Mouse (Mus musculus) brain, embryonic 18.5 days (tissue): Measurements from ENCODE around the gene Sae1.
A peak's percentile ranks its signal among the peaks of the same experiment; 100 is the strongest.

Experiments used
- DNase-seq: peaks from one replicate; pipeline ENCODE4 v3.0.0-alpha.2; 2012; ENCODE audit warnings: low read depth, low spot score

Gene Sae1

DNA sequence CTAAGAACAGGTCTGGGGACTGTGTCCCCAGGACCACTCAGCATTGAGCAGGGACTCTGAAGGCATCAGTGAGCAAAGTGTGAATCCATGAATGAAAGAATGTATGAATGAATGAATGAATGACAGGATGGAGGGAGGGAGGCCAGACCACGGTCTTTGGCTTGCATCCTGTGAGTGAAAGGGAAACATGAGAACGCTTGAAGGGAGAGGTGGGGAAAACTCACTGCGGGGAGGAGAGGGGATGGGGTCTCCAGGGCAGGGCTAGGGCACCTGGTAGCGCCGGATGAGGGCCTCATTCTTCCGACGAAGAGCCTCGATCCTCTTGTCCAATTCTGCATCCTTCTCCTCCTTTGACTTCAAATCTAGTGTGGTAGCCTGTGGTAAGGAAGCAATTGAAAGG is 103.6 kb downstream of the Sae1 start:
- no peak for DNase-seq

DNA sequence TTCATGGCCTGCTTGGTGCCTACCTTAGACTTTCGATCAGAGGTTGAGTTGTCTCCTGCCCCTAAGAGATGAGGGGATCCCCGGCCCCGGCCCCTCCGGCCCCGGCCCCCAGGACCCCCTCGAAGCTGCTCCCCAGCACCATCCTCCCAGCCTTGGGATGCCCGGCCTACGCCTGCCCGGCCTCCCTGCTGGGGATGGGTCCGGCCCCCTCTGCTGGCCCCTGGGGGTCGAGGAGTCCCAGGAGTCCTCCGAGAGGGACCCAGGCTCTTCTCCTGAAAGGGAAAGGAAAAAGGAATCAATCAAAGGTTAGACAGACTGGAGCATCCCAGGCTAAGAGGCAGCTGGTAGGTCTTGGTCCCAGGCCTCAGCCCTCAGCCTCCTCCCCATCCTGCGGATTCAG is 105.3 kb downstream of the Sae1 start:
- DNase-seq = no peak

DNA sequence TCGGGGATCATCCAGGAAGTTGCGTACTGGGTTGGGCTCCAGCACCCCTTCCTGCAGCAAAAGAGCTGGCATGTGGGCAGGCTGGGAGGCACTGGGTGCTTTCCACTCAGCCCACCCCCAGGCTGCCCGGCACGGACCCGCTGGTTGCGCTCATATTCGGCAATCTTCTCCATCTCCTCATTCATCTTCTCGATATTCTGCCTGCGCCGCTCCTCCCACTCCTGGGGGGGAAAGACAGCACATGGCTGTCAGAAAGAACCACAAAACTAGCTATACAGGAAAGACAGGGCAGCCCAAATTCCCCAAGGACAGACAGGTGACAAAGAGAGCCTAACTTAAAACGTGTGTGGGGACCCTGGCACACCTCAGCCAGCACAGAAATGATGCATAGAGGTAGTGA is 106.9 kb downstream of the Sae1 start:
- no peak for DNase-seq

DNA sequence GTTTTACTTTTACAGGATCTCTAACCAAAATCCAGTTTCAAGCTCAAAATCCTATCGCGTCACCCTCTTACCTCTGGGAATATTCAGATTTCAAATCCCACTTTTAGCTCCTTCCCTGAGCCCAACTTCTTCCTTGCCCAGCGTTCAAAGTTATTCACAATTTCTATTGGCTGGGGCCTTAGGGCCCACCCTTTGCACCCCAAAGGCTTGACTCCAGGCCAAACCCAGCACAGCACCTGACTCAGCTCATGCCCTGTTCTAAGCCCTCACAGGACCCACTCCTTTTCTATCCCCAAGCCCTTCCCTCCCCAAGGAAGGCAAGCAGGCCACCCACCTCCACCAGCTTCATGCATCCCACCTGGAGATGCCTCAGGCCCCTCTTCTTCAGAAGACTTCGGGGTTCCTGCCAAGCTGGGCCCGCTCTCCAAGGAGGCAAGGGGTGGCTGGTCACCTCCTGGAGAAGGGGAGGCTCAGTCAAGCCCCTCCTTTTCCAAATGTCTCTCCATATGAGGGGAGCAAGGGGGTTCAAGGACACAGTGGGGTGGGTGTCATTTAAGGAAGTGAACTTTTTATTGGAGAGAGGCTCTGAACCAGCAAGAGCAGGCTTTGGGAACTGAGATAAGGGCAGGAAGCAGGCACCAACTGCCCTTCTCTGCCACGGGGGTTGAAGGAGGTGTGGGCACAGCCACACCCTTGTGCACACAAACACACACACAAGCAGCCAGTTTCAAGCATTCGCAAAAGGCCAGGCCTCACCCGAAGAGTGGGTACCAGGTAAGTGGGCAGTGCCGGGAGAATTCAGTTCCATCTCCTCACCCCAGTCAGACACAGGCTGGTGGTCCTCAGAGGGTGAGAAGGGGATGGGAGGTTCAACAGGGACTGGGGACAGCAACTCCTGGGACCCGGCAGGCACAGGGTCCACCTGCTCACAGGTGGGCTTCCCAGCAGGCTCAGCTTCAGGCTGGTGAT is 112.4 kb downstream of the Sae1 start:
- no peak for DNase-seq

DNA sequence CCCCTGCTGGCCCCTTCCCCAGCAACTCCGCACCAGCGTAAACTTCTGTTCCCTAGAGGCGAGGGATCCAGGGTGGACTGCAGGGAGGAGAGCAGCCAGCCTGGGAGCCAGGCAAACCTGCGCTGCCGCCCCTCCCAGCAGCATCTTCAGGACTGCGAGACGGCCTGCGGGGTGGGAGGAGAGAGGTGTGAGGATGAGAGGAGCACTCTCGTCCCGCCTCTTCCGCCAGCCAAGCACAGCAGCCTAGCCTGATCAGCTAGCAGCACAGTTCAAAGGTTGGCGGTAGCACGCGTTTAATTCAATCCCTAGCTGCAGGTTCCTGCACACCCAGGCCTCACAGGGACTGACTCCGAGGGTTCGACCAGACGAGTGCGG is 113.9 kb downstream of the Sae1 start:
- DNase-seq = no peak

DNA sequence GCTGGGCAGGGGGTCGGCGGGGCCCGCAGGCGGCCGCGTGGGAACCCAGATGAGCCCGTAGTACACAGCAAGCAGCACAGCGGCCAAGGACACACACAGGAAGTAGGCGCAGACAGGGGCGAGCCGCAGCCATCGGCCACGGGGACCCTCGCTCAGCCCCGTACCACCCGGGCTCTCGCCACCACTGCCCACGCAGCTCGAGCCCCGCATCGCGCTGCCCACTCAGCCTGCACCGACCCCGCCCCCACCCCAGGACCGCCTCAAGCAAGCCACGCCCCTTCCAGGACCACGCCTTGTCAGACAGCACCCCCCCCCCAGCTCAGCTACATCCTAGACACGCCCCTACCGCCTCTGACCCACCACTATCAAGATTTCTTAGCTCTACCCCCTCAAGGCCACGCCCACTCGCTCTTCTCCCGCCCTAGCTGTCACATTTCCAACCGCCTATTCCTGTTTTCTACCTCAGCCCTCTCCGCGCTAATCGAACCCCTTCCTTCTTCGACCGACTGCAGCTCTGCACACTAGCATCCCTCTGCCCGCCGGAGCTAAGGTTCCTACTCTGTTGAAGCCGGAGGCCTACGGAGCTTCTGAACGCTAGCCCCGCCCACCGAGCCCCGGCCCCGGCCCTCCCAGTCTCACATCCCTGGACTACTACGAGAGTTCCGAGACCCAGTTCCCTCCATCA is 114.4 kb downstream of the Sae1 start, which contains the start of gene Inafm1:
Inafm1 (minus strand) TSS at position 537 of the 685 bp plus-strand sequence.
- peak; percentile 85 for DNase-seq

DNA sequence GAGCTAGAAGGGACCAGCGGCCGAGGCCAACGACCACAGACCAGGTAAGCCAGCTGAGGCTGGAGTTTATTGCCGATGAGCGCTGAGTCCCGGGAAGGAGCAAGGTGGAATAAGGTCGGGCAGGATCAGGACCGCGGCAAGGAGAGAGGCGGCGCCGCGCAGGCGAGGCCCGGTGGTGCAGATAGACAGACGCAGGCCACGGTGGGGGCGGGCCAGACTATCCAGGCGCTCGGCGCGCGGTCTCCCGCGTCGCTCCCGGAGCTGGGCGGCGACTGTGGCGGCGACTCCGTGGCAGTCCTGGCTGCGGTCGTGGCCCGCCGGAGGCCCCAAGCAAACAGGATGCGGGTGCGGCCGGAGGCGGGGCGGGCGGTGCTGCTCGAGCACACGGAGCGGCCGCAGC is 114.9 kb downstream of the Sae1 start:
- no peak for DNase-seq

DNA sequence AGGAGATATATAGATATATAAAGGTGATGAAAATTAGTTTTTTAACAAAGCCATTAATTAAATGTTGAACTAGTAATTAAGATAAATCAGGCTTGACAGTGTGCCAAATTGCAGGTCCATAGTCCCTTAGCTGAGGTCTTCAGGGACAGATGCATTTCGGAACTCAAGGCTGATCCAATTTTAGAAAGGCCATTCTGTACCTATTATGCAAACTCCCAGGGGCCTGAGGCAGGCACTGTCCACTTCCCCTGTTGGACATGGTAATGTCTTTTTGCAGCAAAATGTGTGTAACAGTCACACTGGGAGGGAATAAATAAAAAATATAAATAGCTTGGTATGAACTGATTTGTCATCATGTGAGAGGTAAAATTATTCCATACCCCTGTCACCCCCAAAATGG is 116.5 kb downstream of the Sae1 start:
- DNase-seq = no peak
